8 mouse cellular contexts compared by ENCODE assay signal in the genomic region with DNA sequence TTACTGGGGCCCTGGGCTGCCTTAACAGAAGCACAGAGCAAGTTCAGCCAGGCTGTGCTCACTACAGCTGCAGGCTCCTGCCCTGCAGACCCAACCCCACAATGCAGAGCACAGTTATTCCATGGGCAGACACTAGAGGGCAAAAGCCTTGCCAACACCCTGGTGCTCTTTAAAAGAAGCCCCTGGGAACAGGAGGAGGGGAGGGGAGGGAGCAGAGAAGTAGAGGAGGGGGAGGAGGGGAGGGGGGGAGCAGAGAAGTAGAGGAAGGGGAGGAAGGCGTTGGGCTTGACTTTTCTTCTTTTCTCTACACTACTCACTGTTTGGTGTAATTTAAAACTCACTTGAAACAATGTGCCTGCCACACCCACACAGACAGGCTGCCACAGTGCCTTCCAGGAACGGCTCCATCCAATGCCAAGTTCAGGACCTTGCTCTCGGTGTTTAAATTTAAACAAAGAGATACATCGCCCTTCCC.
DNase-seq lines count a peak whose midpoint lies in the region; ATAC-seq and TF ChIP-seq lines count a peak whose summit lies in the region.

No protein-coding gene starts in this region.

- H3K4me2 ChIP-seq in embryonic facial prominence, embryonic 14.5 days (ENCODE audit: low read depth, low read length) = no peak overlapping the region
- no peak overlapping the region for H3K4me2 ChIP-seq in liver, embryonic 14.5 days (ENCODE audit: low read depth)

- peak; percentile 68 for TF ChIP-seq CTCF in liver, embryonic 14.5 days (IDR thresholded peaks at IDR 0.05; ENCODE audit: low read depth)

- no peak overlapping the region for H3K4me3 ChIP-seq in embryonic facial prominence, embryonic 14.5 days (ENCODE audit: low read depth, low read length)
- H3K4me3 ChIP-seq in liver, embryonic 14.5 days (ENCODE audit: insufficient read depth in 1 of 2, low read depth in 2 of 2, low read length in 2 of 2) = no peak overlapping the region

- peak overlapping the region; percentile 33; the same call in 1 of the 2 replicates for H3K27ac ChIP-seq in embryonic facial prominence, embryonic 14.5 days (replicated peaks; ENCODE audit: low read depth, low read length)
- H3K27ac ChIP-seq in liver, embryonic 14.5 days = no peak overlapping the region

- DNase-seq in heart, postnatal 4 days = peak; percentile 32
- no peak for DNase-seq in heart, adult 11 months
- peak; percentile 88 for DNase-seq in ES-CJ7 (ENCODE audit: low read depth, low spot score)
- DNase-seq in embryonic facial prominence, embryonic 14.5 days (ENCODE audit: low spot score) = peak; percentile 69
- DNase-seq in liver, embryonic 14.5 days (ENCODE audit: low read depth in 3 of 3, low spot score in 3 of 3) = no peak
- DNase-seq in c-Kit-positive CD71-positive TER-119-positive erythroid progenitor cells, embryonic 14.5 days (ENCODE audit: low spot score) = no peak
- no peak for DNase-seq in urinary bladder, postnatal 4 days (ENCODE audit: low spot score in 2 of 2)
- no peak for DNase-seq in ovary, postnatal 36 days (ENCODE audit: low spot score)

- H3K36me3 ChIP-seq in embryonic facial prominence, embryonic 14.5 days (ENCODE audit: control insufficient read depth, insufficient read depth, low read length) = no peaks in the 10 kb centered on the region
- no peaks in the 10 kb centered on the region for H3K36me3 ChIP-seq in liver, embryonic 14.5 days (replicated peaks; ENCODE audit: control insufficient read depth, insufficient read depth, low read depth)

- H3K4me1 ChIP-seq in embryonic facial prominence, embryonic 14.5 days (ENCODE audit: control insufficient read depth, insufficient read depth, low read length) = peaks cover 19% of the 10 kb centered on the region
- peaks cover 0 to 21% of the 10 kb centered on the region in 2 experiments; a peak in 2 of 4 replicates for H3K4me1 ChIP-seq in liver, embryonic 14.5 days (replicated peaks; ENCODE audit: control insufficient read depth in 2 of 2, insufficient read depth in 2 of 2, low read length in 1 of 2)

- ATAC-seq in embryonic facial prominence, embryonic 14.5 days (ENCODE audit: low read depth) = peak; percentile 50
- no peak for ATAC-seq in liver, embryonic 14.5 days (ENCODE audit: insufficient read depth)

- no peaks in the 10 kb centered on the region for H3K27me3 ChIP-seq in embryonic facial prominence, embryonic 14.5 days (replicated peaks; ENCODE audit: control insufficient read depth, insufficient read depth, low read length)
- H3K27me3 ChIP-seq in liver, embryonic 14.5 days (ENCODE audit: control insufficient read depth, insufficient read depth, low read length) = no peaks in the 10 kb centered on the region

- no peaks in the 10 kb centered on the region for H3K9me3 ChIP-seq in embryonic facial prominence, embryonic 14.5 days (ENCODE audit: control insufficient read depth, low read length)
- H3K9me3 ChIP-seq in liver, embryonic 14.5 days (ENCODE audit: control insufficient read depth, low read length) = no peaks in the 10 kb centered on the region

- H3K9ac ChIP-seq in embryonic facial prominence, embryonic 14.5 days (ENCODE audit: low read depth, low read length) = no peak overlapping the region
- H3K9ac ChIP-seq in liver, embryonic 14.5 days (replicated peaks) = no peak overlapping the region

- 13% methylated on average over 4 of the region's 4 CpGs for WGBS in embryonic facial prominence, embryonic 14.5 days
- 27% methylated on average over 4 of the region's 4 CpGs for WGBS in liver, embryonic 14.5 days (ENCODE audit: insufficient replicate concordance)

- no peak for TF ChIP-seq EP300 in liver, embryonic 14.5 days (IDR thresholded peaks at IDR 0.05; ENCODE audit: low read depth)

Comparison
In these comparisons a context has a peak if more than half of its experiments do, and no peak if none do; other contexts are left out.
1. DNase-seq: peak in heart, postnatal 4 days (single experiment), ES-CJ7 (single experiment) and embryonic facial prominence, embryonic 14.5 days (single experiment); none in heart, adult 11 months (single experiment), liver, embryonic 14.5 days (0 of 3), c-Kit-positive CD71-positive TER-119-positive erythroid progenitor cells, embryonic 14.5 days (single experiment), urinary bladder, postnatal 4 days (0 of 2) and ovary, postnatal 36 days (single experiment).